Mouse (Mus musculus) brown adipose tissue, adult 24 weeks (tissue): ENCODE data around the gene Utf1. TPM values are rescaled to one million over a fixed set of nuclear protein-coding genes. Genes with fewer than 3 reads are reported as not detected.

Experiments
- H3K27ac ChIP-seq: fragments of 200-500 bp; replicated peaks from 2 replicates; pipeline ENCODE4 v1.5.1; 2012; ENCODE audit warnings: low read depth, mild to moderate bottlenecking, low read length
- H3K4me1 ChIP-seq: fragments of 200-500 bp; 2 replicates; pipeline ENCODE4 v1.6.1; 2012; ENCODE audit warnings: low read length, mixed read lengths; ENCODE audit not compliant: control insufficient read depth, insufficient read depth, insufficient read length
- H3K4me3 ChIP-seq: fragments of 200-500 bp; 2 replicates; pipeline ENCODE4 v1.5.1; 2012; ENCODE audit warnings: low read depth, mild to moderate bottlenecking, low read length, moderate library complexity; ENCODE audit not compliant: insufficient read depth
- polyA plus RNA-seq: library from polyadenylated mRNA; stranded (reverse); fragments of >200 nt; gene quantifications from 2 replicates; pipeline ENCODE4 v1.2.4, GENCODE M21; 2012; ENCODE audit not compliant: missing spikeins, insufficient read depth, insufficient read length

The Utf1 gene
- polyA plus RNA-seq: not detected in 2 replicates

DNA sequence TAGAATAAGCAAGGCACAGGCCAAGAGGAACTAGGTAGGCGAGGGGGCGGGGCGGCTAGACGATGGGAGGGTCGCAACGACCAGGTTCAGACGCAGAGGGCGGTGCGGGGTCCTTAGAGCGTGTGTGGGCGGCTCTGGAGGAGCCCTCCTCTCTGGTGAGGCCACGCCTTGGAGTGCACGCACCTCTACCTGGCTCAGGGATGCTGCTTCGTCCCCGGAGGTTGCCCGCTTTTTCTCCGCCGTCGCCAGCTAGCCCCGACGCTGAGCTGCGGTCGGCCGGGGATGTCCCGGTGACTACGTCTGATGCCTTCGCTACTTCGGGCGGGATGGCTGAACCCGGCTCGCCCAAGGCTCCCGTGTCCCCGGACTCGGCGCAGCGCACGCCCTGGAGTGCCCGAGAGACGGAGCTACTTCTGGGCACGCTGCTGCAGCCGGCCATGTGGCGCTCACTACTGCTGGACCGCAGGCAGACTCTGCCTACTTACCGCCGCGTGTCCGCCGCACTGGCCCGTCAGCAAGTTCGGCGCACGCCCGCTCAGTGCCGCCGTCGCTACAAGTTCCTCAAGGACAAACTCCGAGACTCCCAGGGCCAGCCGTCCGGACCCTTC is at the start of gene Utf1:
TSS of gene Utf1 (plus strand) at position 116 of the 608 bp plus-strand sequence.
- H3K4me3 ChIP-seq: peak within 1 kb of the TSS; percentile 33
- H3K27ac ChIP-seq: no peak within 1 kb of the TSS
- H3K4me1 ChIP-seq: no peaks in the 10 kb centered on the region

DNA sequence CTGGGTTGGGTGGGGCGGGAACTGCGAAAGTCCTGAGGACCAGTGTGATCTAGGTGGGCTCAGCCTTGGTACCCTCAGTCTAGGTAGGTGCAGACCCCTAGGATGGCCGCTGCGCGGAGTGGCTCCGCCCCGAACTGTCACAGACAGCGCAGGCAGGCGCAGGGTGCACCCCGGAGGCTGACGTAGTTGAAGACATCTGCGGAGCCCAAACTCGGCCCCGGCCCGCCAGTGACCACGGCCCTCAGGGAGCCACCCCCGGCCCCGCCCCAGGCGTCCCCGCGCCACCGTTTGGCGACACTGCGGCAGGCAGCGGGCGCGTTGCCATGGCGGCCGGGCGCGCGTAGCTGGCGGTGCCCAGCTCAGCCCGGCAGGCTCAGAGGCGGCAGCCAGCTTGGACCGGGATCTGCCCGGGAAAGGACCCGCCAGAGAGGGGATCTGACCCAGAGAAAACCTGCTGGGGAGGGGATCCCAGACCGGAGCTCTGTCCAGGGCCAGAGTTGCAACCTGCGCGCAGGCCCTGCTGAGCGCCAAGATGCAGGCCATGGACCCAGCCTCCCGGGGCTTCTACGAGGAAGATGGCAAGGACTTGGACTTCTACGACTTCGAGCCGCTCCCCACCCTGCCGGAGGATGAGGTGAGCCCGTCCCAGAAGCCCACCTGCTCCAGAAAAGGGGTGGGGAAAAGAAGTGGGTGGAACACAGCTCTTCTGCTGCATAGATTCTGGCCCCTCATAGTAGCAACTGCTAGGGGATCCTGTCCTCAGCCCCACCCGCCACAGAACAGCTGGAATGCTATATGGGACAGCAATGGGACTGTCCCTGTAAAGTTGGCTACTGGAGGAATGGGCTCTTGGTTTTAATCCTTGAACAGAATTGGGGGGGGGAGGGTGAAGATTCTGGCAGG is 48.7 kb upstream of the Utf1 start, which contains the start of gene Kndc1:
TSS of gene Kndc1 (plus strand) at position 42 of the 903 bp plus-strand sequence.
- peak within 1 kb of the TSS; percentile 15; the same call in 1 of the 2 replicates for H3K4me3 ChIP-seq

DNA sequence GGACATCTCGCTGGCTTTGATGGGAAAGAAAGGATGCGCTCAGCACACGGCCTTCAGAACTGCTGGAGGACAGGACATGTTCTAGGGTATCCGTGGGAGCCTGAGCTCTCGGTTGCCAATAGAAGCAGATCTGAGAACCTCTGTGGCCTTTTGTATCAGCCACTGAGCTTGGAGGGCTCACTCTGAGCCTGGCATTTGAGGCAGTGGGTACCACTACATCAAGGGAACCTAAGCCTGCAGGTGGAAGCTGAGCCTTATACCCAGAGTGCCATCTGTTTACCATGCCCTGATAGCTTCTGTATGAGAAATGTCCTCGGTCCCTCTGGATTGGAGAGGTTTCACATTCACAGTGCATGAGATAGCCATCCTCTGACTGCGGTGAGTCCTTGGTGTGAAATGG is 47.3 kb upstream of the Utf1 start:
- no peaks in the 10 kb centered on the region for H3K4me1 ChIP-seq
- no peak overlapping the region for H3K4me3 ChIP-seq
- H3K27ac ChIP-seq: no peak overlapping the region

More for the DNA sequence above, 48.7 kb upstream of the Utf1 start, which contains the start of gene Kndc1:
- Histone ChIP-seq H3K4me1 (no peaks in the 10 kb centered on the region), H3K27ac (no peak within 1 kb of the TSS)

DNA sequence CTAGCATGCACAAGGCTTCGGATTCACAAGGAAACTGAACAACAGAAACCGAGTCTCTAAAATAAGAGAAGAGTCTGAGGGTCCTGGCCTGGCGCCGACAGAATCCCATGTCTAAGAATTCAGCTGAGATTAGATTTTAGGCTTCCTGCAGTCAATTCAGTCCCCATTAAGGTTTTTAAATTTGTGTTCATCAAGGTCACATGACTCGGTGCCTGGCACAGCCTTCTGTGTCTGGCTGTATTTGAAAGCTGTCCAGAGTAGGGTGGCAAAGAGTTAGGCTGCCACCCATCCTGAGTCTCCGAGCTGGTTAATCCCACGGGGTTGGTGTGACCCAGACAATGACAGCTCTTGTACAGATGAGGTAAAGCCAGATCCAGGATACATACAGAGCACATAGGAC is 46.8 kb upstream of the Utf1 start:
- Histone ChIP-seq H3K27ac (no peak overlapping the region), H3K4me3 (no peak overlapping the region), H3K4me1 (no peaks in the 10 kb centered on the region)

DNA sequence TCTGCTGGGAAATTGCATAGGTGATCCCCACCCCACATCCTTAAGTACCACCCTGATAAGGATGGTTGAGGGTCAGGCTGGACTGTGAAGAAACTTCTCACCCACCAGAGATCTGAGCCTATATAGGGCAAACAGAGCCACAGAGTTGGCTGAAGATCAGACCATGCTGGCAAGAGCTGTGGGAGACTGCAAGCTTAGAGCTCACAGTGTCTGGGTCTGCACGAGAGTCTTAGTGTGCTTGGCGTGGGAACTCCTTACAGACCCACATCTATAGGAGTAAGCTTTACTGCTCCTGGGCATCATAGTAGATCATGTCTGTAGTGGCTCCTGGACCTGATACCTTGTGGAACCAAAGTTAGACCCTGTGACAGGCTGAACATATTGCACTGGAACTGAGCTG is 45.0 kb upstream of the Utf1 start:
- Histone ChIP-seq H3K4me3 (no peak overlapping the region), H3K27ac (no peak overlapping the region), H3K4me1 (no peaks in the 10 kb centered on the region)

DNA sequence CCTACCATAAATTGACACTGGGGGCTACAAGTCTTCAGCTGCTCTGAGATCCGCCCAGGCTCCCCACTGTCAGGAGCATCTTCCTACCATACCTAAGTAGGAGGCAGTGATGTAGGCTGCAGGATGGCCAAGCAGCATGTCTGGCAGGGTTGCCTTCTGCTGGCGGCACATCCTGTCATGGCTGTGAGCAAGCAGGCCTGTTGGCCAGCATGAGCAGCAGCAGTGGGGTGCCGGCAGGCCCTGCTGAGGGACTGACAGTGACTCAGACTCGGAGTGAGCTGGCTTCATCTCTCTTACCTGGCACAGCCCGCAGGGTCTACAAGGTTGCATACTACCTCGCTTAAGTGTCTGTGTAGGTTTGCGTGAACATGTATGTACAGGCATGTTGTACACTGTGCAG is 44.1 kb upstream of the Utf1 start:
- no peaks in the 10 kb centered on the region for H3K4me1 ChIP-seq
- no peak overlapping the region for H3K4me3 ChIP-seq

DNA sequence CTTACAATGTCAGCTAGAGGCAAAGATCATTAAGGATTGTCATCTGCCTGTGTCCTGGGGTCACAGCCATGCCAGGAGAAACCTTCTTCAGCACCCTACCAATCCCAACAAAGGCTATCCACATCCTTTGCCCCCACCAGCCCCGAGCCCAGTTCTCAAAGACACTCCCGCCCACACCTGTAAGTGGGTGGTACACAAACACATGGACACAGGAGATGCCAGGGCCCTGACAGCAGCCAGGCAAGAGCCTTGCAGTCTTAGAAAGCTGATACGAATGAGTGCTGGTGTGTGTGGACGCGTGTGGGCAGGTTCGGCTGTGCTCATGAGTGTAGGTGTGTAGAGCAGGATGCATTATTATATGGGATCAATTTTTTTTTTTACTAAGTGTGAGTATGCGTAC is 43.1 kb upstream of the Utf1 start:
- no peaks in the 10 kb centered on the region for H3K4me1 ChIP-seq

More for the DNA sequence above, 44.1 kb upstream of the Utf1 start:
- H3K27ac ChIP-seq: no peak overlapping the region

DNA sequence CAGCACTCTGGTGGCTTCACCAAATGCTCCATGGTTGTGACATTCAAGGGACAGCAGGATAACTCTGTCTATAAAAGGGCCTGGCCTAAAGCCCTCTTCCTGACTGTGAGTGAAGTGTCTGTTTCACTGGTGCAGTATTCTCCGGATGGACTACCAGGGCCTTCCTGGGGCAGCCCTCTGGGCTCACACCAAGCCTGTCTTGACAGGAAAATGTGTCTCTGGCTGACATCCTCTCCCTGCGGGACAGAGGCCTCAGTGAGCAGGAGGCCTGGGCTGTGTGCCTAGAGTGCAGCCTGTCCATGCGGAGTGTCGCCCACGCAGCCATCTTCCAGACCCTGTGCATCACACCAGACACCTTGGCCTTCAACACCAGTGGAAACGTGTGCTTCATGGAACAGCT is 42.7 kb upstream of the Utf1 start:
- no peaks in the 10 kb centered on the region for H3K4me1 ChIP-seq

More for the DNA sequence above, 43.1 kb upstream of the Utf1 start:
- Histone ChIP-seq H3K27ac (no peak overlapping the region), H3K4me3 (no peak overlapping the region)

DNA sequence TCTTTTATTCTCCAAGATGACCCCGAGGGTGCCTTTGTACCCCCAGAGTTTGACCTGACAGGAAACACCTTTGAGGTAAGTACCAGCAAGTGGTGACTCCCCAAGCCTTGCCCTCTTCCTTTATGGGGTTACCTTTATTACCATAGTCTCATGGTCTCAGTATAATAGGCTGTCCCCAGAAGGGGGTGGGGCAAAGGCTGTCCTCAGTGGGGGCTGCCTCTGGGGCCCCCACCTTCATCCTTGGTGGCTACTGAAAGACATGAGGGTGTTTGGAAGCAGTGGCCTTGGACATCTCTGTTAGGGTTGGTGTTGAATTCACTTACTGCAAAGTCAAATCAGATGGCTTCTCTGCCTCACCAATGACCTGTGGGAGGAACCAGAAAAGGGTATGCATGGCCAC is 41.6 kb upstream of the Utf1 start:
- H3K27ac ChIP-seq: no peak overlapping the region
- no peaks in the 10 kb centered on the region for H3K4me1 ChIP-seq

More for the DNA sequence above, 42.7 kb upstream of the Utf1 start:
- Histone ChIP-seq H3K27ac (no peak overlapping the region), H3K4me3 (no peak overlapping the region)

DNA sequence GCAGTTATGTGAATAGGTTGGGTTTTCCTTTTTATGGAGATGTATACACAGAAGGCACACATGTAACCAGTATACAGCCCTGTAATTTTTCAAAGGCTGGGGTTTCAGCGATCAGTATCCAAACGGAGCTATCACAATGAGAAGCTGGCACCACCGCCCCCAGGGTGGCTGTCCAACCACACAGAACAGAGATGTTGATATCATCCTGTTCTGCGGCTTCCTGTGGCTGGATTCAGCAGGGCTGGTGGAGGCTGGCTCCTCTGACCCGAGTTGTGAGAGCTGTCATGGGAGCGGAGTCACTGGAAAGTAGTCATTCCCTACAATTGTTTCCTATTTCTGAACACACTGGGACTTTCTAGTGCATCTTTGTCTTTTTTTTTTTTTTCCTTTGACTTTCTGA is 38.3 kb upstream of the Utf1 start:
- Histone ChIP-seq H3K4me1 (no peaks in the 10 kb centered on the region), H3K27ac (no peak overlapping the region), H3K4me3 (no peak overlapping the region)

More for the DNA sequence above, 41.6 kb upstream of the Utf1 start:
- H3K4me3 ChIP-seq: no peak overlapping the region

DNA sequence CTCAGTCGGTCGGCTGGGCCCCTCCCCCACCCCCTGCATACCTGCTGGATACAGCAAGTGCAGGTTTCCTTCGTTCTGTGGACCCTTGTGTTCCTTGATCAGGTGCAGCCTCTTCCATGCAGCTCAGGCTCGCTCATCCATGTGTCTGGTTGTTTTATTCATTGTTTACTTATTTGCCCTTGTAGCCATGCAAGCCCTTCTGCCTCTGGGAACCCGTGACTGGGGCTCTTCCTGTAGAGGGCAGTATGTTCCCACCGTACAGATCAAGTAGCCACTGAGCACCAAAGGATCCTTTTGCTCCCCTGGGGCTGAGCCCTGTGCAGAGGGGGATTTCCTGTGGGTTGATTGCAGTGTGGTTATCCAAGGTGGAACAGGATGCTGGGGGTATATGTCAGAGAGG is 37.9 kb upstream of the Utf1 start:
- no peak overlapping the region for H3K4me3 ChIP-seq
- no peaks in the 10 kb centered on the region for H3K4me1 ChIP-seq
- no peak overlapping the region for H3K27ac ChIP-seq

DNA sequence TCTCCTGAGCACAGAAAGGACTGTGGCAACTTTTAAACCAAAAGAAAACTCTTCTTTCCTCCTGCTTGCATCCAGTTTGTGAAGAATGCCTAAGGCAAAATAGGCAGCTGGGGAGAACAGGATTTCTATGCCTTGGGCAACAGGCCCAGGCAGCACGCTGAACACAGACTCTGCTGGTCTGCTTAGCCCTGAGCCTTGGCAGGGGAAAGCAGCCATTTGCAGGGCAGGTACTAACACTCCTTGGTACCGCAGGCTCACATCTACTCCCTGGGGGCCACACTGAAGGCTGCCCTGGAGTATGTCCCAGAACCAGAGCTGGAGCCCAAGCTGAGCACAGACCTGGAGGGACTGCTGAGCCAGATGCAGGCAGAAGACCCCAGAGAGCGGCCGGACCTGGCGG is 35.4 kb upstream of the Utf1 start:
- Histone ChIP-seq H3K4me3 (no peak overlapping the region), H3K4me1 (no peaks in the 10 kb centered on the region), H3K27ac (no peak overlapping the region)

DNA sequence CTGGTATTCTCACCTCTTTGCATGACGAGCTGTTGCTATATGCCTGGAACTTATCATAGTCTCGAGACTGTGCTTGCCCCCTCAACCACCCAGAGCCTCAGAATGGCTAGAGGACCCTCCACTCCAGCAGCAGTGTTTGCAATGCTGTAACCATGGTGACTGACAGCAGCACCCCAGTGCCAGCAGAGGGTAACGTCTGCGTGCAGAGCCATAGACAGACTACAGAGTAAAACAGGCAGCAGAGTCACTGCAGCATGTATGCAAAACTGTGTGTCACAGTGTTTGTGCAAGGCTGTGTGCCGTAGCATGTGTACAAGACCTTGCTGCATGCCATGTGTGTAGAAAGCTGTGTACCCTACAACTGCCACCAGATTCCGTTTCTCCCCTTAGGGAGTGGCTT is 34.1 kb upstream of the Utf1 start:
- Histone ChIP-seq H3K27ac (no peak overlapping the region), H3K4me3 (no peak overlapping the region), H3K4me1 (no peaks in the 10 kb centered on the region)

DNA sequence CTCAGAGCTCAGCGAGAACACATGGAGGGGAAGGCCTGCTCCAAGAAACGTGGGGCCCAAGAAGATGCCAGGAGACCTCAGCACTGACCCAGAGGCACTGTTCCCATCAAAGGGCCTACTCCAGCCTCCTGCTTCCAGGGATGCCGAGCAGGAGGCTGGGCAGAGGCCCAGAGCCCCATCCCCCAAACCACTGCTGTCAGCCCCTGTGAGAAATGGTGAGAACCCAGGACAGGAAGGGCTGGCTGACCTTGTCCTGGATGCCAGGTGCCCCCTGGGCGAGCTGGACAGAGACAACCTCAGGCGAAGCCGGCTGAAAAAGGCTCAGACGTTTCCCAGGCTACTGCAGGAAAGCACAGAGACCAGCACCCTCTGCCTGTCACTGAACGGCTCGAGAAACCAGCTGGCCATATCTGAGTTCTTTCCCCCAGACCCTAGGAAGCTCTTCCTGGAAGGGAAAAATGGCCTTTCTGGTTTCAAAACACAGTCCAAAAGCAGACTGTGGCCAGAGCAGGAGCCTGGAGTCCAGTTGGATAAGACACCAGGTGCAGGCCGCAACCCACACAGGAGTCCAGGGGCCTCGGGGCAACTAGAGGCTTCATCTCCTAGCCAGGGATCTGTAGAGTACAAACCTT is 33.3 kb upstream of the Utf1 start:
- Histone ChIP-seq H3K27ac (no peak overlapping the region), H3K4me1 (no peaks in the 10 kb centered on the region), H3K4me3 (no peak overlapping the region)
